ENCODE assay signal across 9 mouse cellular contexts in the genomic region with DNA sequence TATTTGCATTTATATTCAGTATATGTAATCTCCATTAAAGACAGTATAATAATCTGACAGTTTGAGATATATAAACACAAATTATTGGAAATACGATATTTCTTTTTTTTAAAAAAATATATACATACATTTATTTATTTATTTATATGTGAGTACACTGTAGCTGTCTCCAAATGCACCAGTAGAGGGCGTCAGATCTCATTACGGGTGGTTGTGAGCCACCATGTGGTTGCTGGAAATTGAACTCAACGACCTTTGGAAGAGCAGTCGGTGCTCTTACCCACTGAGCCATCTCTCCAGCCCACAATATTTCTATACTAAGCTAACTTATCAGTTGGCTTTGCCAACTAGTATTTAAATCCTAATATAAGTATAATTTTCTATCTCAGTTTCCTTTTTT. TPM values are rescaled to one million over a fixed set of nuclear protein-coding genes. Genes with fewer than 3 reads are reported as not detected.
DNase-seq lines count a peak whose midpoint lies in the region; TF ChIP-seq lines count a peak whose summit lies in the region.
"Had no signal": no experiment of that assay in that cellular context is flagged by ENCODE, and none has a peak within 500 bp of the region (broad histone marks: within the 10 kb centered on the region; RNA-seq: fewer than 3 reads in every experiment).

No protein-coding gene starts in this region.

- no peaks in the 10 kb centered on the region for H3K27me3 ChIP-seq in small intestine, adult 2 months (ENCODE audit: control insufficient read depth, insufficient read depth, low read length)
- H3K27me3 ChIP-seq: liver, embryonic 13.5 days had no signal

- peak; percentile 35; the same call in 1 of the 2 replicates for TF ChIP-seq CTCF in small intestine, adult 2 months (IDR thresholded peaks at IDR 0.05; ENCODE audit: extremely low read depth, insufficient read length, insufficient replicate concordance, low read depth, low read length)

- H3K27ac ChIP-seq in small intestine, adult 2 months (ENCODE audit: insufficient read depth, low read depth, low read length): no peak overlapping the region
- H3K27ac ChIP-seq: liver, embryonic 13.5 days had no signal

- intact Hi-C loops in left cerebral cortex, postnatal 4 days (cut with DNase I): loop anchor here (10.0 kb wide), 1 partner anchor 226 kb away; no protein-coding TSS in a partner anchor

- no peak for TF ChIP-seq POLR2A in small intestine, adult 2 months (IDR thresholded peaks at IDR 0.05; ENCODE audit: low read depth, low read length)

- DNase-seq in adrenal gland, postnatal 14 days: peak; percentile 61
- DNase-seq in adrenal gland, adult 18-20 months (ENCODE audit: low spot score in 2 of 2): no peak
- DNase-seq in left cerebral cortex, postnatal 4 days: peak; percentile 32
- DNase-seq in left cerebral cortex, adult 8-10 months (ENCODE audit: low spot score in 2 of 2): no peak
- peak; percentile 50 for DNase-seq in embryo, embryonic 10.5 days (ENCODE audit: low spot score)
- no peak for DNase-seq in layer of hippocampus, adult 18-20 months (ENCODE audit: low spot score in 2 of 2)
- no peak for DNase-seq in ovary, postnatal 36 days (ENCODE audit: low spot score)
- DNase-seq: liver, embryonic 13.5 days had no signal

- no peaks in the 10 kb centered on the region for H3K4me1 ChIP-seq in small intestine, adult 2 months (ENCODE audit: control insufficient read depth, insufficient read depth, insufficient read length, low read length)
- H3K4me1 ChIP-seq: liver, embryonic 13.5 days had no signal

- 44% methylated on average over 5 of the region's 5 CpGs for WGBS in small intestine, adult 2 months

- H3K4me3 ChIP-seq in small intestine, adult 2 months (ENCODE audit: low read depth, low read length): no peak overlapping the region
- H3K4me3 ChIP-seq: liver, embryonic 13.5 days had no signal

- peaks cover 48% of the 10 kb centered on the region for H3K36me3 ChIP-seq in small intestine, adult 2 months (ENCODE audit: control insufficient read depth, insufficient read depth, low read length)

RNA-seq across cellular contexts. Expression of a gene that starts 6.2 kb away (rescaled TPM):
- 6.9 and 7.5 TPM in 2 replicates for total RNA-seq in adrenal gland, postnatal 14 days (2021)
- total RNA-seq in adrenal gland, adult 18-20 months (2021): 1 to 10 TPM; 6.5 to 9.2 TPM
- total RNA-seq in left cerebral cortex, postnatal 4 days (2021): 10 to 100 TPM in 1 of 2 experiments, 1 to 10 TPM in 1; 7.6 to 16.7 TPM
- total RNA-seq in left cerebral cortex, adult 8-10 months (2022): 10 to 100 TPM in 3 of 4 experiments, 1 to 10 TPM in 1; 8.3 to 16.2 (median 13.5) TPM
- not detected in 2 replicates for polyA plus RNA-seq in small intestine, adult 2 months (2012; rRNA removed)
- total RNA-seq in layer of hippocampus, adult 18-20 months (2021): 10 to 100 TPM in 1 of 2 experiments, 1 to 10 TPM in 1; 9.5 to 15.6 TPM

RNA-seq across cellular contexts. Expression of a gene that starts 30.1 kb away (rescaled TPM):
- total RNA-seq in adrenal gland, postnatal 14 days (2021): 59.8 and 63.0 TPM in 2 replicates
- total RNA-seq in adrenal gland, adult 18-20 months (2021): 10 to 100 TPM; 52.9 to 66.1 TPM
- total RNA-seq in left cerebral cortex, postnatal 4 days (2021): 10 to 100 TPM; 81.5 to 85.3 TPM
- total RNA-seq in left cerebral cortex, adult 8-10 months (2022): 10 to 100 TPM; 57.7 to 66.6 (median 64.3) TPM
- 11.6 and 23.7 TPM in 2 replicates for polyA plus RNA-seq in small intestine, adult 2 months (2012; rRNA removed)
- 10 to 100 TPM; 50.6 to 54.4 TPM for total RNA-seq in layer of hippocampus, adult 18-20 months (2021)

RNA-seq across cellular contexts. Expression of a gene that starts 33.0 kb away (rescaled TPM):
- 16.3 and 16.8 TPM in 2 replicates for total RNA-seq in adrenal gland, postnatal 14 days (2021)
- total RNA-seq in adrenal gland, adult 18-20 months (2021): 10 to 100 TPM; 22.6 to 25.0 TPM
- total RNA-seq in left cerebral cortex, postnatal 4 days (2021): 10 to 100 TPM; 31.6 to 37.1 TPM
- 10 to 100 TPM; 37.6 to 46.6 (median 41.7) TPM for total RNA-seq in left cerebral cortex, adult 8-10 months (2022)
- polyA plus RNA-seq in small intestine, adult 2 months (2012; rRNA removed): 2.0 and 2.8 TPM in 2 replicates
- 10 to 100 TPM; 41.1 to 42.9 TPM for total RNA-seq in layer of hippocampus, adult 18-20 months (2021)

Comparison
In these comparisons a context has a peak if more than half of its experiments do, and no peak if none do; other contexts are left out.
1. DNase-seq: peak in adrenal gland, postnatal 14 days (single experiment), left cerebral cortex, postnatal 4 days (single experiment) and embryo, embryonic 10.5 days (single experiment); none in adrenal gland, adult 18-20 months (0 of 2), left cerebral cortex, adult 8-10 months (0 of 2), layer of hippocampus, adult 18-20 months (0 of 2) and ovary, postnatal 36 days (single experiment).